Mouse (Mus musculus): ENCODE data around the gene Sycp2. TPM values are rescaled to one million over a fixed set of nuclear protein-coding genes. Genes with fewer than 3 reads are reported as not detected.
A peak's percentile ranks its signal among the peaks of the same experiment; 100 is the strongest.
"Not testable (repeated sequence)": the region's sequence is repeated elsewhere in the genome, so short reads cannot be mapped to it uniquely, and the experiment has no call there.

Sycp2 gene
- polyA plus RNA-seq, 1 experiment from 2014 or later: 0.32 TPM

- no peak overlapping the region for H3K27ac ChIP-seq (replicated peaks)
- 56% methylated on average over 13 of the region's 13 CpGs for WGBS
- H3K36me3 ChIP-seq: peaks cover 3% of the 10 kb centered on the region
- no peaks in the 10 kb centered on the region for H3K9me3 ChIP-seq (replicated peaks)
- H3K4me3 ChIP-seq (replicated peaks): peak overlapping the region; percentile 67
- ATAC-seq (ENCODE audit: low FRiP score): no peak
- H3K9ac ChIP-seq (replicated peaks): peak overlapping the region; percentile 67; the same call in 1 of the 2 replicates
- H3K4me2 ChIP-seq: peak overlapping the region; percentile 100
- H3K4me1 ChIP-seq: peaks cover 31% of the 10 kb centered on the region
- H3K27me3 ChIP-seq (replicated peaks): 0 out of 2 replicates have a peak, but pooled peaks cover 4% of the 10 kb centered on the region
These were observed 5.6 kb upstream of the Sycp2 start for GRCm38 (mm10) chr2:178413081-178413480.

- no peak overlapping the region for H3K4me3 ChIP-seq (replicated peaks)
- WGBS: 59% methylated on average over 6 of the region's 6 CpGs
- no peak overlapping the region for H3K9ac ChIP-seq (replicated peaks)
- peak overlapping the region; percentile 100 for H3K4me2 ChIP-seq
- peaks cover 31% of the 10 kb centered on the region for H3K4me1 ChIP-seq
- H3K27ac ChIP-seq (replicated peaks): no peak overlapping the region
- H3K27me3 ChIP-seq (replicated peaks): 0 out of 2 replicates have a peak, but pooled peaks cover 4% of the 10 kb centered on the region
- ATAC-seq (ENCODE audit: low FRiP score): no peak
- H3K36me3 ChIP-seq: no peaks in the 10 kb centered on the region
- H3K9me3 ChIP-seq (replicated peaks): no peaks in the 10 kb centered on the region
These were observed 5.1 kb upstream of the Sycp2 start for GRCm38 (mm10) chr2:178412598-178412997.

GRCm38 (mm10) chr2:178410286-178410685 is 2.8 kb upstream of the Sycp2 start:
- WGBS: 83% methylated on average over 6 of the region's 6 CpGs

GRCm38 (mm10) chr2:178409024-178409423 is 1.5 kb upstream of the Sycp2 start:
- Histone ChIP-seq H3K27me3 (replicated peaks) (0 out of 2 replicates have a peak, but pooled peaks cover 4% of the 10 kb centered on the region), H3K27ac (replicated peaks) (no peak overlapping the region), H3K36me3 (no peaks in the 10 kb centered on the region), H3K4me2 (no peak overlapping the region), H3K9ac (replicated peaks) (no peak overlapping the region), H3K4me1 (peaks cover 16% of the 10 kb centered on the region), H3K4me3 (replicated peaks) (no peak overlapping the region), H3K9me3 (replicated peaks) (no peaks in the 10 kb centered on the region)
- WGBS: 76% methylated on average over 1 of the region's 1 CpGs
- ATAC-seq (ENCODE audit: low FRiP score): no peak

More at GRCm38 (mm10) chr2:178410286-178410685, 2.8 kb upstream of the Sycp2 start:
- peaks cover 24% of the 10 kb centered on the region for H3K4me1 ChIP-seq
- no peaks in the 10 kb centered on the region for H3K36me3 ChIP-seq
- no peak overlapping the region for H3K27ac ChIP-seq (replicated peaks)
- no peak overlapping the region for H3K4me3 ChIP-seq (replicated peaks)
- H3K27me3 ChIP-seq (replicated peaks): 0 out of 2 replicates have a peak, but pooled peaks cover 4% of the 10 kb centered on the region
- ATAC-seq (ENCODE audit: low FRiP score): no peak
- no peak overlapping the region for H3K9ac ChIP-seq (replicated peaks)
- H3K4me2 ChIP-seq: no peak overlapping the region
- H3K9me3 ChIP-seq (replicated peaks): no peaks in the 10 kb centered on the region

- H3K36me3 ChIP-seq: no peaks in the 10 kb centered on the region
- no peak overlapping the region for H3K9ac ChIP-seq (replicated peaks)
- WGBS: 62% methylated on average over 4 of the region's 4 CpGs
- H3K4me2 ChIP-seq: no peak overlapping the region
- no peaks in the 10 kb centered on the region for H3K4me1 ChIP-seq
- H3K9me3 ChIP-seq (replicated peaks): no peaks in the 10 kb centered on the region
- no peak overlapping the region for H3K4me3 ChIP-seq (replicated peaks)
- no peak for ATAC-seq (ENCODE audit: low FRiP score)
- no peak overlapping the region for H3K27ac ChIP-seq (replicated peaks)
- no peaks in the 10 kb centered on the region for H3K27me3 ChIP-seq (replicated peaks)
These were observed 64.9 kb downstream of the Sycp2 start for GRCm38 (mm10) chr2:178342597-178342996.

- not testable (repeated sequence) for H3K9ac ChIP-seq (replicated peaks); H3K4me1 ChIP-seq; H3K4me2 ChIP-seq; H3K27ac ChIP-seq (replicated peaks); ATAC-seq (ENCODE audit: low FRiP score); H3K36me3 ChIP-seq; H3K27me3 ChIP-seq (replicated peaks); H3K9me3 ChIP-seq (replicated peaks); H3K4me3 ChIP-seq (replicated peaks)
These were observed 65.4 kb downstream of the Sycp2 start for GRCm38 (mm10) chr2:178342105-178342504.

GRCm38 (mm10) chr2:178339044-178339443 is 68.4 kb downstream of the Sycp2 start:
- H3K36me3 ChIP-seq: peaks cover 14% of the 10 kb centered on the region
- H3K9ac ChIP-seq (replicated peaks): no peak overlapping the region
- no peaks in the 10 kb centered on the region for H3K27me3 ChIP-seq (replicated peaks)
- H3K27ac ChIP-seq (replicated peaks): no peak overlapping the region
- WGBS: 2% methylated on average over 2 of the region's 2 CpGs
- no peaks in the 10 kb centered on the region for H3K9me3 ChIP-seq (replicated peaks)
- no peak for ATAC-seq (ENCODE audit: low FRiP score)
- H3K4me3 ChIP-seq (replicated peaks): no peak overlapping the region
- no peak overlapping the region for H3K4me2 ChIP-seq
- no peaks in the 10 kb centered on the region for H3K4me1 ChIP-seq

- Histone ChIP-seq H3K9ac (replicated peaks) (no peak overlapping the region), H3K27me3 (replicated peaks) (no peaks in the 10 kb centered on the region), H3K9me3 (replicated peaks) (no peaks in the 10 kb centered on the region), H3K4me1 (no peaks in the 10 kb centered on the region), H3K4me3 (replicated peaks) (no peak overlapping the region), H3K4me2 (no peak overlapping the region), H3K27ac (replicated peaks) (no peak overlapping the region), H3K36me3 (peaks cover 17% of the 10 kb centered on the region)
- WGBS: 54% methylated on average over 1 of the region's 1 CpGs
- ATAC-seq (ENCODE audit: low FRiP score): no peak
These were observed 69.6 kb downstream of the Sycp2 start for GRCm38 (mm10) chr2:178337878-178338277.

GRCm38 (mm10) chr2:178329986-178330385 is 77.5 kb downstream of the Sycp2 start:
- Histone ChIP-seq H3K36me3 (peaks cover 23% of the 10 kb centered on the region), H3K4me2 (peak overlapping the region; percentile 60), H3K9ac (replicated peaks) (no peak overlapping the region), H3K27me3 (replicated peaks) (no peaks in the 10 kb centered on the region), H3K4me3 (replicated peaks) (peak overlapping the region; percentile 2; the same call in 1 of the 2 replicates), H3K4me1 (peaks cover 38% of the 10 kb centered on the region), H3K27ac (replicated peaks) (no peak overlapping the region), H3K9me3 (replicated peaks) (no peaks in the 10 kb centered on the region)
- ATAC-seq (ENCODE audit: low FRiP score): no peak
- 52% methylated on average over 1 of the region's 1 CpGs for WGBS

GRCm38 (mm10) chr2:178329551-178329950 is 77.9 kb downstream of the Sycp2 start:
- 0 out of 2 replicates have a peak overlapping the region, but pooled peaks have one; percentile 24 for H3K27ac ChIP-seq (replicated peaks)
- peaks cover 21% of the 10 kb centered on the region for H3K36me3 ChIP-seq
- peak overlapping the region; percentile 2; the same call in 1 of the 2 replicates for H3K4me3 ChIP-seq (replicated peaks)
- H3K9ac ChIP-seq (replicated peaks): no peak overlapping the region
- H3K4me2 ChIP-seq: peak overlapping the region; percentile 60
- 74% methylated on average over 5 of the region's 5 CpGs for WGBS
- ATAC-seq (ENCODE audit: low FRiP score): no peak
- H3K4me1 ChIP-seq: peaks cover 38% of the 10 kb centered on the region
- no peaks in the 10 kb centered on the region for H3K27me3 ChIP-seq (replicated peaks)
- H3K9me3 ChIP-seq (replicated peaks): no peaks in the 10 kb centered on the region

- H3K36me3 ChIP-seq: peaks cover 11% of the 10 kb centered on the region
- peak overlapping the region; percentile 36 for H3K4me3 ChIP-seq (replicated peaks)
- ATAC-seq (ENCODE audit: low FRiP score): peak; percentile 94
- H3K27me3 ChIP-seq (replicated peaks): no peaks in the 10 kb centered on the region
- peak overlapping the region; percentile 60 for H3K4me2 ChIP-seq
- H3K27ac ChIP-seq (replicated peaks): peak overlapping the region; percentile 88
- peak overlapping the region; percentile 46 for H3K9ac ChIP-seq (replicated peaks)
- H3K4me1 ChIP-seq: peaks cover 38% of the 10 kb centered on the region
- WGBS: 8% methylated on average over 12 of the region's 12 CpGs
- no peaks in the 10 kb centered on the region for H3K9me3 ChIP-seq (replicated peaks)
These were observed 79.9 kb downstream of the Sycp2 start for GRCm38 (mm10) chr2:178327466-178328040.

- H3K27me3 ChIP-seq (replicated peaks): no peaks in the 10 kb centered on the region
- ATAC-seq (ENCODE audit: low FRiP score): peak; percentile 49
- H3K4me1 ChIP-seq: peaks cover 38% of the 10 kb centered on the region
- H3K4me3 ChIP-seq (replicated peaks): peak overlapping the region; percentile 36; the same call in 1 of the 2 replicates
- peak overlapping the region; percentile 88 for H3K27ac ChIP-seq (replicated peaks)
- WGBS: 9% methylated on average over 5 of the region's 5 CpGs
- peaks cover 7% of the 10 kb centered on the region; the same call in 1 of the 2 replicates for H3K36me3 ChIP-seq
- H3K9ac ChIP-seq (replicated peaks): no peak overlapping the region
- peak overlapping the region; percentile 60 for H3K4me2 ChIP-seq
- no peaks in the 10 kb centered on the region for H3K9me3 ChIP-seq (replicated peaks)
These were observed 80.6 kb downstream of the Sycp2 start for GRCm38 (mm10) chr2:178326750-178327465.

Measured in neural tube, embryonic 15.5 days (tissue).